Mouse (Mus musculus) thymus, postnatal 0 days (tissue): ENCODE measurements around the gene Utrn. TPM values are rescaled to one million over a fixed set of nuclear protein-coding genes. Genes with fewer than 3 reads are reported as not detected.

Experiments used
- DNase-seq: peaks from one replicate; pipeline ENCODE4 v3.0.0-alpha.2; 2015; ENCODE audit warnings: low spot score
- polyA plus RNA-seq: library from polyadenylated mRNA; unstranded; fragments of >200 nt; fragmentation: Nextera tagmentation; extraction: Ambion mirVana; gene quantifications from 2 replicates; pipeline ENCODE4 v1.2.1, GENCODE M21; 2015

Utrn gene
- polyA plus RNA-seq, 1 experiment from 2014 or later: 84.8 TPM

- no peak for DNase-seq
Measured at GRCm38 (mm10) chr10:12803939-12804338, 65.2 kb downstream of the Utrn start.

DNA sequence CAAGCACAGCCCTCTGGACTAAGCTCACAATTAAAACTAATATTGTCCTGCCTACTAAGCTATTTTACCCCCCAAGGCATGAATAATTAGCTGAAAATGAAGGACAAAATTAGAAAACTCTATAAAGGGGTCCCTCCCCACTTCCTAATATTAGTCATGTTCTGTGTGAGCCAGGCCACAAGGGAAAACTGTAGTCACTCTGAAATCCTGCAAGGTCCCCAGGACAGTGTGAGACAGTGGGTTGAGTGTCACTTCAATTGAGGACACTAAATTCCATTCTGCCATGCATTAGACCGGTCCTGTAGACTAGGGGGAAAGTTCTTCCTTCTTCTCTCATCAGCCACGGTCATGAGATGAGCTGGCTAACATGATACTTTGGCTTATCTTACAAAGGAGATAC lies 69.7 kb downstream of the Utrn start:
- DNase-seq: no peak

DNA sequence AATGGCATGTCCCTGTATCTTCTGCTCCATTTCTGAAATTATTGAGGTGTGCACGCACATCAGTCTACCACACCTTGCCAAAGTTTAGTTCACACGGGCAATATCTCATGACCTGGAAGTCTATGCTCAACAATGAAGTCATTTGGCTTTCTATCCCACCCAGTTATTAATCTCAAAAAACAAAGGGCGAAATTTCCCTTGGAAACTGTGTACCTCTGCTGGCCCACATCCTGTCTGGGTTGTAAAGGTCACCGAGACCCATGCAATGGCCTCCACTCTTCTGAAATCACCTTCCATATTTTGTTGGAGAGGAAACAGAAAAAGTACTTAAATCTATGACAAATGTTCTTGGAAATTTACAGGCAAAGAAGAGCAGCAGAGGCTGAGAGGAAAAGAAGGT lies 70.9 kb downstream of the Utrn start:
- DNase-seq: no peak

DNA sequence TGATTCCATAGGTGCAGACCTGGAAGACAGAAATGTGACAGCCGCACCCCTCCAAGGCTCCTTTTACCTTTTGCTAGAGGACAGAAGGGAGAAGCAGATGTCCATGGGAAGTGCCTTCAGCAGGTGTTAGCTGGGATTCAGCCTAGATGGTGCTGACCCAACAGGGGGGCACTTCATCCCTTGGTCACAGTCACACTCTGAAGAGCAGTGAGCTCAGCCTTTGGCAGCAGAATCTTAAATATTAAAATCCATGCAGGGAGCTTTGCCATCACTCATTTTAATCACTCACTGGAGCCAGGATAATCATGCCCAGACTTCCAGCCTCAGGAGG lies 72.7 kb downstream of the Utrn start:
- no peak for DNase-seq

DNA sequence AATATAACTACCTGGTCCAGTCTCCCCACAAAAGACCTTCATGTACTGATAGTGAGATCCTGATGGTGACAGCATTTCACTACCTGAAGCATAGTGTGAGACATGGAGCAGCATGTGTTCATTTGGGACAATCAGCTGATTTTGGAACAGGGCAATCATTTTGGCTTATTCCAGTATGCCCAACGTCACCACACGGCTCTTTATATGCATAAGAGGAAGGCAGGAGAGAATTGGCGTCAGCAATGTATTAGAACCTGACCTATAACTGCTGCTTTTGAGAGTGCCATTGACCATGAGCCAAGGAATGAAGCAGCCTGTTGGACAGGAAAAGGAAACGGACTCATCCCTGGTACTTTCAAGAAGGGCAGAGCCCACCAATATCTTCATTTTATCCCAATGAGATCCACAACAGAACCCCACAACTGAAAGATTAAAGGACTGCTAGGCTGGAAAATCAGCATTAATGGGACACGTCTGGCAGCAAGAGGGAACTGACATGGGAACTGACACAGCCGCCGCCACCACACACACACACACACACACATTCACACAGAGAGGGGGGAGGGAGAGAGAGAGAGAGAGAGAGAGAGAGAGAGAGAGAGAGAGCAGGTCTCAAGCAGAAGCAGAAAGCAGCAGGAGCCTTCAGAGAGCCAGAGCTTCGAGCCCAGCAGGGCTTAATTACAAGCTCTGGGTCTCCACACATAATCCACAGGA lies 73.2 kb downstream of the Utrn start:
- no peak for DNase-seq

- no peak for DNase-seq
Measured at GRCm38 (mm10) chr10:12792049-12792448, 77.1 kb downstream of the Utrn start.

- no peak for DNase-seq
Measured at GRCm38 (mm10) chr10:12790881-12791280, 78.3 kb downstream of the Utrn start.

- no peak for DNase-seq
Measured at GRCm38 (mm10) chr10:12788529-12788928, 80.6 kb downstream of the Utrn start.

GRCm38 (mm10) chr10:12787965-12788364 lies 81.2 kb downstream of the Utrn start:
- DNase-seq: no peak

DNA sequence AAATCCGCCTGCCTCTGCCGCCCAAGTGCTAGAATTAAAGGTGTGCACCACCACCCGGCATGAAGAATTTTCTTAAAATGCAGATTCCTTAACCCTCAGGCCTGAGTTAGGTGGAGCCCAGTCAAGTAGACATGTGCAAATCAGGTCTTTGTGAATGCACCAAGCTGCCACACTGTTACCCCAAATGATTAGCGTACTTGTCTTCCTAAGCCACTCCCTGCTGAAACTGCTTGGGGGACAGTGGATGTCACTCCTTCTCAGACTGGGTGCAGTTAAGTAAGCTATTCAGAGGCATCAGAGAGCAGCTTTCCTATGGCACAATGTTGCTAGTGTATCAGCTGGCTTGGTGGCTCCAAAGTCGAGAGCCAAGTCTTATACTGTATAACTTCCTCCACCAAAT lies 83.9 kb downstream of the Utrn start:
- DNase-seq: no peak

DNA sequence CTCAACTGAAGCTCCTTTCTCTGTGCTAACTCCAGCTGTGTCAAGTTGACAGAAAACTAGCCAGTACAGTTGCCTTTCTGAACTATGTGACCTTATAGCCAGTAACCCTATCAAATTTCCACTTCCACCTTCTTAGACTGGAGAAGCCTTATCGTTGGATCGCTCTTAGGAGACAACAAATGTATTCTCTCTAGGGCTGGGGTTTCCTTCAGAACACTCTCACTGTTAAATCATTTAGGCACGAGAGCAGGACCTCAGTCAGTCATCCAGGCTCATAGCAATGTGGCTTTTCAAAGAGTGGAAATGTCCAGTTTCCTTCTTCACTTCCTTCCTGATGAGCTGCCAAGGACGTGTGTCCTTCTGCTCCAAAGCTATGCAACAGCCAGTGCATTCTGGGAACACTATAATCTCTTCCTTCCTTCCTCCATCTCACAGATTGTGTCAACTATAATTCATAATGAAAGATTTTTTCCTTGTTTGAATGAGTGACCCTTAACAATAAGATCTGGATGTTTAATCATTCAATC lies 87.7 kb downstream of the Utrn start:
- DNase-seq: no peak

- DNase-seq: no peak
Measured at GRCm38 (mm10) chr10:12773178-12773577, 96.0 kb downstream of the Utrn start.

- no peak for DNase-seq
Measured at GRCm38 (mm10) chr10:12771511-12771910, 97.7 kb downstream of the Utrn start.

DNA sequence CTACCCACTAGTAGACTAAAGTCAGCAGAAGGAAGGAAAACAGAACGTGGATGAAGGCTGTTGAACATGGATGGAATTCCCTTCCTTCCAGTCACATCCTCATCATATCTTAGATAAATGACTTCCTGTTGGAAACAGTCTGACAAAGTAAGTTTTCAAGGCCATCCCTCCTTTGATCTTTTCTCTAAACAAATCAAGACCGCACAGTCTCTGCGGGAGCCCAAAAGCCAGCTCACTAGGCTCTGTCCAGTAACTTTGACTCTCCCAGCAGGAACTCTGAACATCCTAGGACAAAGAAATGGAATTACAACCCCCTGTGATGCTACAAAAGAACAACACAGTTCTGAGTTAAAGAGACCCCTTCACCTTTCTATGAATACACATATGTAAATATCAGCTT lies 106.5 kb downstream of the Utrn start:
- no peak for DNase-seq

GRCm38 (mm10) chr10:12758702-12758988 lies 110.5 kb downstream of the Utrn start:
- no peak for DNase-seq

DNA sequence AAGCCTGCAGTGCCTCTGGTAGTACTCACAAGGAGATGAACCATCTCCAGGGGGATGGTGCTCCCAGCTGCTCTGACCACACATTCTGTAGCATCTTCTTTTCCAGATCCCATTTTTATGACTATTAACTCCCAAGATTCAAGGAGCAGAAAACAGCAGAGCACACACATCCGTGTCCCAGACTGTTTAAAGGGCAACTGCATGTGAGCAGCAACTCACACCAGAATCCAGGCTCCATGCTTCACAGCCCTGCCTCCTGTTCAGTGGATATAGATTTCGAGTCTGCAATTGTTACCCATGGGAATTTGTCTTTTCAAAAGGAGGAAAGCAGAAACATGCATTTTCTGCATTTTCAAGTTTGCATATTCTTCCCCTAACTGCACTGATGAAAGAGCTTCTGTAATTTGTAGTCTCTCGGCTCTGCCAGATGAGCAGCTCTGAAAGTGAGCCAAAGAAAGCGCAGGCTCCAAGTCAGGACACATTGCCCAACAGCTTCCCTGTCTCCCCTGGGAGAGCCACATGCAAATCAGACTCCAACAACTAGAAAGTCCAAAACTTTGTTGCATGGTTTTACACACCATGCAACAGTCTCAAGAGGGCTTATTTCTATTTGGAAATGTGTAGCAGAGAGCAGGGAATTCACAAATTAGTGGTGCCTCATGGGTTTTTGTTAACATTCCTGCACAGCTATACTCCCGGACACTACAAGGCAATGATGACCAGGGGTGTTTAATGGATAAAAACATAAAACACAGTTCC lies 111.0 kb downstream of the Utrn start:
- DNase-seq: no peak

GRCm38 (mm10) chr10:12756692-12757091 lies 112.5 kb downstream of the Utrn start:
- no peak for DNase-seq

DNA sequence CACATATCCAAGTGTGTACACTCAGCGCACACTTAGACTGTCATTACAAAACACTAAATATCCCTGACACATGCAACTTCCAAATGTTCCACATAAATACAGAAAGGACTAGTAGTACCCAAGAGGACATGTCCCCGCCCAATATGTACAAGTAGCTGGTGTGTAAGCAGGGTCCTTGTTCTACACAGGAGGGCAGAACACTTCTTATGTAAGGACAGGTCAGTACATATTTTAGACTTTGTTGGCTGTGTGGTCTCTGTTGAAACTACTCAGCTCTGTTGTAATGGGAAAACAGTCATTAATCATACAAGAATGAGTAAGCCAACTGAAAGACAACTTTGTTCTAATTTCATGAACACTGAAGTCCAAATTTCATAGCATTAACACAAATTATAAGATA lies 114.3 kb downstream of the Utrn start:
- no peak for DNase-seq

DNA sequence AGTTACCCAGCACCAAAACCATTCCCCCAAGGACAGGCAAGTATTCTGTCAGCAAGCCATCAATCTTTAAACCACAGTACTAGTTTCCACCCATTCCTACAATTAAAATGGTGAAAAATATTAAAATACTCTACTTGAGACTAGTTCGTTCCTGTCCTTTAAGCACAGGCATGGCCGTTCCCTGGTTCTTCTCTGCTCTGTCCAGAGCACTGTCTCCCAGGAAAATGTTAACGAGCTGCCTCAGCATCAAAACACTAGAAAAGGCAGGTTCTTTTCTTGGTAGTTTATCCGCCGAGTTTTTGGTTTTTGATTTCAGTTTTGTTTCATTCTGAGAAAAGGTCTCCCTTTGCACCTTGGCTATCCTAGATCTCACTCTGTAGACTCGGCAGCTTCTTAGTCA lies 115.0 kb downstream of the Utrn start:
- DNase-seq: no peak

DNA sequence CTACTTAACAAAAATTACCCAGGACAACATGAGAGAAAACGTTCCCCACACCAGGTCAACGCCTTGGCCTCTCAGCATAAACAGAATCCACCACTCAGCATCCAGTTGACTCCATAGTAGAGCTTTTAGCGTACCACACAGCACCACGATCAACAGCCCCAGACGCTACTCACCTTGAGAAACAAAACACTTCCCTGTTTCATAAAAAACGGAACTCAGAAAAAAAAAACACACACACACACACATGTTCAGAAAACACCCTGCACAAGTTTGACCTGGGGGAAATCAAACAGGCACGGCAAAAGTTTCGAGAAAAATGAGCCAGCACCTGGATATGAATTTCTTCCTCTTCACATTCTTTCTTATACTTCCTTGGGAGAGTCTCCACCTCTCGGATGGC lies 125.4 kb downstream of the Utrn start:
- DNase-seq: no peak

GRCm38 (mm10) chr10:12739302-12739987 lies 129.7 kb downstream of the Utrn start:
- no peak for DNase-seq

GRCm38 (mm10) chr10:12737926-12738325 lies 131.2 kb downstream of the Utrn start:
- DNase-seq: no peak
